Mouse (Mus musculus): ENCODE data around the gene Cnot2. TPM values are rescaled to one million over a fixed set of nuclear protein-coding genes. Genes with fewer than 3 reads are reported as not detected.

The Cnot2 gene
- polyA plus RNA-seq, 1 experiment from 2014 or later, result 110 TPM

DNA sequence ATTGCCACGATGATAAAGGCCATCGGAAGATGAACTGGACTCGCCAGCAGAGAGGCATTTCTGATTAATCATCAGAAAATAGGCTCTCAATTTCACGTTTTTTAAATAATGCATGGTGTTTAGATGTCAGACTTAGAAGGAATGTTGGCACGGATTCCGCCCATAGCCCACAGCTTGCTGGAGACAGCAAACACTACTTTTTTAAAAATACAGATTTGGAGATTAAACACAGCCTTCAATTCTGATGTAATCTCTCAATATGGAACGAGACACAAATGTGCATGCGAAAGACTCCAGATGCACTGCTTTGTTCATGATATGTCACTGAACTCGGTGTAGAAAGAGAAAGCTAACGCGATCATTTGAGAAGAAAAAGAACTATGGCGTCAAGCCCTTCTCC lies 145.9 kb downstream of the Cnot2 start:
- WGBS, result 94% methylated on average over 12 of the region's 12 CpGs
- peaks cover 5% of the 10 kb centered on the region; the same call in 1 of the 2 replicates for H3K4me1 ChIP-seq
- DNase-seq (ENCODE audit: low spot score), result no peak

More for the DNA sequence above, 145.9 kb downstream of the Cnot2 start:
- H3K4me3 ChIP-seq, result no peak overlapping the region
- H3K27me3 ChIP-seq (ENCODE audit: low read depth, poor library complexity, severe bottlenecking), result no peaks in the 10 kb centered on the region
- H3K36me3 ChIP-seq, result peaks cover 10% of the 10 kb centered on the region
- no peak overlapping the region for H3K27ac ChIP-seq (replicated peaks)
- peaks cover 17% of the 10 kb centered on the region for H3K9me3 ChIP-seq (replicated peaks)

Small RNAs within 50 kb of the gene (microRNA-seq; reads per million reads assigned to microRNA genes)
- gene Gm25190, result not detected

Other genes with a start within 250 kb of the Cnot2 start
- gene Kcnmb4, start 107.6 kb downstream of the Cnot2 start, polyA plus RNA-seq (2016; fragmentation: Nextera tagmentation; extraction: Ambion mirVana), result 7.5 and 10.6 TPM in 2 replicates

Data from midbrain, embryonic 10.5 days (tissue).